Mouse (Mus musculus) MEL (cell line): ENCODE results near the gene Elfn2. TPM values are rescaled to one million over a fixed set of nuclear protein-coding genes. Genes with fewer than 3 reads are reported as not detected.

ENCODE experiments used
- DNase-seq: peaks from one replicate; pipeline ENCODE4 v3.0.0; 2011; ENCODE audit warnings: low read depth, low spot score
- H3K27ac ChIP-seq: 2 replicates; pipeline ENCODE4 v1.5.1; 2012; ENCODE audit warnings: low read depth, mild to moderate bottlenecking, control low read depth, low read length, moderate library complexity; ENCODE audit not compliant: control insufficient read depth
- H3K27me3 ChIP-seq, 2 experiments: fragments of 150-350 bp in 1 of 2; sonication (generic) in 1 of 2; 2 replicates each; pipeline ENCODE4 v1.6.1; 2012; ENCODE audit warnings: low read length in 2 of 2, mild to moderate bottlenecking in 2 of 2, improper control_type of control experiment in 1 of 2, moderate library complexity in 1 of 2; ENCODE audit not compliant: insufficient read depth in 2 of 2, control insufficient read depth in 1 of 2
- H3K36me3 ChIP-seq, 2 experiments: 2 replicates each; pipeline ENCODE4 v1.6.1; 2012 to 2014; ENCODE audit warnings: low read length in 2 of 2, improper control_type of control experiment in 1 of 2, inconsistent platforms in 1 of 2, mild to moderate bottlenecking in 1 of 2; ENCODE audit not compliant: insufficient read depth in 2 of 2, control insufficient read depth in 1 of 2
- H3K4me1 ChIP-seq, 2 experiments: fragments of 150-350 bp in 1 of 2; sonication (generic) in 1 of 2; 2 replicates each; pipeline ENCODE4 v1.6.1; 2012; ENCODE audit warnings: low read length in 2 of 2, improper control_type of control experiment in 1 of 2, mild to moderate bottlenecking in 1 of 2; ENCODE audit not compliant: insufficient read depth in 2 of 2, control insufficient read depth in 1 of 2
- H3K4me3 ChIP-seq, 2 experiments: fragments of 150-350 bp in 1 of 2; sonication (generic) in 1 of 2; 2 replicates each; pipeline ENCODE4 v1.5.1; 2012; ENCODE audit warnings: low read depth in 2 of 2, low read length in 2 of 2, mild to moderate bottlenecking in 2 of 2, moderate library complexity in 2 of 2, control low read depth in 1 of 2, improper control_type of control experiment in 1 of 2; ENCODE audit not compliant: control insufficient read depth in 1 of 2, insufficient read depth in 1 of 2
- H3K79me2 ChIP-seq: 2 replicates; pipeline ENCODE4 v1.6.1; 2012; ENCODE audit warnings: mild to moderate bottlenecking, low read length, moderate library complexity; ENCODE audit not compliant: control insufficient read depth, poor library complexity, insufficient read depth
- H3K9ac ChIP-seq: 2 replicates; pipeline ENCODE4 v1.6.1; 2012; ENCODE audit warnings: low read depth, mild to moderate bottlenecking, control low read depth, low read length, moderate library complexity; ENCODE audit not compliant: control insufficient read depth, poor library complexity, severe bottlenecking
- H3K9me3 ChIP-seq: fragments of 150-350 bp; sonication (generic); replicated peaks from 2 replicates; pipeline ENCODE4 v1.6.1; 2012; ENCODE audit warnings: mild to moderate bottlenecking, low read length, improper control_type of control experiment, moderate library complexity; ENCODE audit not compliant: insufficient read depth
- BHLHE40 ChIP-seq: IDR thresholded peaks from 2 replicates; pipeline ENCODE4 v1.6.1; 2012; ENCODE audit warnings: low read depth, mild to moderate bottlenecking, inconsistent platforms, low read length, improper control_type of control experiment, borderline replicate concordance
- CHD1 ChIP-seq: IDR thresholded peaks from 2 replicates; pipeline ENCODE4 v1.6.1; 2012; ENCODE audit warnings: low read depth, mild to moderate bottlenecking, inconsistent platforms, low read length, improper control_type of control experiment
- CHD2 ChIP-seq: IDR thresholded peaks from 2 replicates; pipeline ENCODE4 v1.6.1; 2011; ENCODE audit warnings: low read length, improper control_type of control experiment
- CTCF ChIP-seq, 3 experiments: IDR thresholded peaks in 2 of 3; conservative IDR thresholded peaks in 1 of 3; 2 replicates each; pipeline ENCODE4 v1.5.1; 2011 to 2012; ENCODE audit warnings: low read length in 3 of 3, low read depth in 2 of 3, mild to moderate bottlenecking in 2 of 3, improper control_type of control experiment in 1 of 3, inconsistent platforms in 1 of 3, mixed read lengths in 1 of 3, moderate library complexity in 1 of 3; ENCODE audit not compliant: control insufficient read depth in 1 of 3, insufficient read depth in 1 of 3, poor library complexity in 1 of 3, severe bottlenecking in 1 of 3
- EP300 ChIP-seq, 2 experiments: IDR thresholded peaks; 2 replicates each; pipeline ENCODE4 v1.6.1; 2011; ENCODE audit warnings: improper control_type of control experiment in 2 of 2, low read length in 2 of 2, low read depth in 1 of 2, mild to moderate bottlenecking in 1 of 2
- ETS1 ChIP-seq: IDR thresholded peaks from 2 replicates; pipeline ENCODE4 v1.6.1; 2012; ENCODE audit warnings: low read depth, mild to moderate bottlenecking, inconsistent platforms, low read length, improper control_type of control experiment, moderate library complexity
- HCFC1 ChIP-seq: IDR thresholded peaks from 2 replicates; pipeline ENCODE4 v1.6.1; 2012; ENCODE audit warnings: low read depth, mild to moderate bottlenecking, inconsistent platforms, low read length, improper control_type of control experiment, moderate library complexity
- JUND ChIP-seq: IDR thresholded peaks from 2 replicates; pipeline ENCODE4 v1.6.1; 2011; ENCODE audit warnings: low read depth, mild to moderate bottlenecking, improper control_type of control experiment, low read length
- KAT2A ChIP-seq: conservative IDR thresholded peaks from 2 replicates; pipeline ENCODE4 v1.6.1; 2012; ENCODE audit warnings: low read depth, low read length, improper control_type of control experiment, inconsistent platforms
- MAZ ChIP-seq: IDR thresholded peaks from 2 replicates; pipeline ENCODE4 v1.6.1; 2012; ENCODE audit warnings: low read depth, mild to moderate bottlenecking, inconsistent platforms, low read length, improper control_type of control experiment
- MXI1 ChIP-seq: IDR thresholded peaks from 2 replicates; pipeline ENCODE4 v1.6.1; 2011; ENCODE audit warnings: mild to moderate bottlenecking, low read depth, low read length, improper control_type of control experiment
- NELFE ChIP-seq: IDR thresholded peaks from 2 replicates; pipeline ENCODE4 v1.6.1; 2011; ENCODE audit warnings: low read depth, low read length, improper control_type of control experiment
- NRF1 ChIP-seq: IDR thresholded peaks from 2 replicates; pipeline ENCODE4 v1.6.1; 2014; ENCODE audit warnings: low read depth, mild to moderate bottlenecking, inconsistent platforms, low read length, improper control_type of control experiment, moderate library complexity; ENCODE audit not compliant: poor library complexity, insufficient read depth, severe bottlenecking
- POLR2A ChIP-seq, 2 experiments: IDR thresholded peaks; 2 replicates each; pipeline ENCODE4 v1.6.1; 2011 to 2012; ENCODE audit warnings: low read length in 2 of 2, mild to moderate bottlenecking in 2 of 2, control low read depth in 1 of 2, improper control_type of control experiment in 1 of 2, low read depth in 1 of 2, moderate library complexity in 1 of 2; ENCODE audit not compliant: control insufficient read depth in 1 of 2, insufficient read depth in 1 of 2, poor library complexity in 1 of 2
- RAD21 ChIP-seq: IDR thresholded peaks from 2 replicates; pipeline ENCODE4 v1.6.1; 2011; ENCODE audit warnings: mild to moderate bottlenecking, low read depth, low read length, improper control_type of control experiment
- SIN3A ChIP-seq: IDR thresholded peaks from 2 replicates; pipeline ENCODE4 v1.6.1; 2012; ENCODE audit warnings: low read length, improper control_type of control experiment, inconsistent platforms
- SMC3 ChIP-seq: IDR thresholded peaks from 2 replicates; pipeline ENCODE4 v1.6.1; 2011; ENCODE audit warnings: low read depth, low read length, improper control_type of control experiment
- TBP ChIP-seq: IDR thresholded peaks from 2 replicates; pipeline ENCODE4 v1.8.0; 2011; ENCODE audit warnings: low read depth, low read length, improper control_type of control experiment
- TCF12 ChIP-seq: IDR thresholded peaks from 2 replicates; pipeline ENCODE4 v1.6.1; 2014; ENCODE audit warnings: low read depth, mild to moderate bottlenecking, inconsistent platforms, low read length, improper control_type of control experiment, moderate library complexity
- ZC3H11A ChIP-seq: IDR thresholded peaks from 2 replicates; pipeline ENCODE4 v1.6.1; 2012; ENCODE audit warnings: low read depth, mild to moderate bottlenecking, inconsistent platforms, low read length, improper control_type of control experiment
- ZKSCAN1 ChIP-seq: IDR thresholded peaks from 2 replicates; pipeline ENCODE4 v1.6.1; 2012; ENCODE audit warnings: low read depth, mild to moderate bottlenecking, inconsistent platforms, low read length, improper control_type of control experiment, moderate library complexity
- polyA plus RNA-seq, 2 experiments: library from polyadenylated mRNA; stranded (reverse) in 1 of 2; unstranded in 1 of 2; fragments of >175 nt in 1 of 2; fragments of >200 nt in 1 of 2; gene quantifications; 2 replicates each; pipeline versions ENCODE4 v1.2.1 to v1.2.4; 2012; ENCODE audit warnings: low replicate concordance in 2 of 2, low read depth in 1 of 2; ENCODE audit not compliant: insufficient read length in 2 of 2, insufficient read depth in 1 of 2, missing spikeins in 1 of 2
- total RNA-seq: library from RNA; depleted of rRNA; stranded (reverse); fragments of 300-350 nt; gene quantifications from 2 replicates; pipeline ENCODE4 v1.2.3, GENCODE M21; 2012

Elfn2 gene
- total and polyA plus RNA-seq, 3 experiments, result 0.04 to 0.15 TPM; not detected in 1

- TF ChIP-seq HCFC1, result no peak
Observed at GRCm38 (mm10) chr15:78720532-78720931, 2.0 kb upstream of the Elfn2 start (continued).

DNA sequence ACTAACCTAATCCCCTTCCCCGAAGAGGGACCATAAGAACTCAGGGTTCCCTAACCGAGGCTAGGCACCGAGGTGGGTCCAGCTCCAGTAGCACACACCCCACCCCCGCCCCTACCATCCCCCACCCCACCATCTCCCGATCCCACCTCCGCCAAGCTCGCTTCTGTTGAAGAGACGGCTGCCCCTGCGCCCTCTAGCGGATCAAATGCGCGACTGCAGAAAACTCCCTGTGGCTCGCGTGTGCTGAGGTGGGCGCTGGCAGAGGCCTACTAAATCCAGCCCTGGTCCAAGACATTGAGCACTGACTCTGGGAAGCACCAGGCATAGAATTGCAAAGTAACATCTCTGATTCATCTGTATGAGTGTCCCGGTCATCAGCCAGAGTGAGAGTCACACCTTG lies 1.5 kb upstream of the Elfn2 start:
- H3K79me2 ChIP-seq, result no peaks in the 10 kb centered on the region
- no peak overlapping the region for H3K9ac ChIP-seq
- TF ChIP-seq CHD2 (no peak), KAT2A (no peak), HCFC1 (no peak), ZC3H11A (peak; percentile 21; the same call in 1 of the 2 replicates), RAD21 (peak; percentile 18; the same call in 1 of the 2 replicates), CHD1 (no peak), SIN3A (no peak), CTCF (IDR thresholded peaks at IDR 0.05 in 2 of 3, conservative IDR thresholded peaks at IDR 0.05 in 1 of 3; ENCODE audit: control insufficient read depth in 1 of 3, insufficient read depth in 1 of 3, low read depth in 2 of 3, low read length in 3 of 3, poor library complexity in 1 of 3, severe bottlenecking in 1 of 3) (peak; percentile 57 to 95 (median 72)), SMC3 (peak; percentile 52)
- no peak overlapping the region; the same call in 1 of the 2 replicates for H3K27ac ChIP-seq
- H3K27me3 ChIP-seq, result peaks cover 0 to 2% of the 10 kb centered on the region in 2 experiments; a peak in 1 of 4 replicates
- peaks cover 0 to 3% of the 10 kb centered on the region in 2 experiments; a peak in 1 of 4 replicates for H3K36me3 ChIP-seq
- H3K4me3 ChIP-seq, result no peak overlapping the region
- peaks cover 0 to 13% of the 10 kb centered on the region in 2 experiments; a peak in 2 of 4 replicates for H3K4me1 ChIP-seq
- H3K9me3 ChIP-seq, result no peaks in the 10 kb centered on the region
- DNase-seq, result peak; percentile 67

DNA sequence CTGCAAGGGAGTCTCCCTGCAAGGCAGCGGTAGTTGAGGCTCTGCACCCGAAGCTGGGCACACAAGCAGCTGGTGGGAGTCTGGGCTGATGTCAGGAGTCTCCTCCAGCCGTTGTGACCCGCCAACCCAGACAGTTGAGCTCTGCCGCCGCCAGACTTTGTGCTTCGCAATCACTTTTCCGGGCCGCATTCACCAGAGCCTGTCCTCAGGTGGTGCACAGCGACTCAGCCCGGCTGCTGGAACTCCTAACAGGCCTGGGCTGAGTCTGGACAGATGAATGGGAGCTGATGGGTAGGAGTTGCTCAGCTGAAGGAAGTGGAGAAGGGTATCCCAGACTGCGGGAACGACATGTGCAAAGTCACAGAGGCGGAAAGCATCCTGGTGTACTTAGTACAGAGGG lies 845 bp upstream of the Elfn2 start:
- no peak for TF ChIP-seq SMC3
- TF ChIP-seq, all 39 proteins: peak for 0
- Histone ChIP-seq H3K27me3 (peaks cover 0 to under 1% of the 10 kb centered on the region in 2 experiments; a peak in 1 of 4 replicates), H3K9me3 (no peaks in the 10 kb centered on the region), H3K36me3 (peaks cover 0 to 3% of the 10 kb centered on the region in 2 experiments; a peak in 1 of 4 replicates), H3K9ac (no peak overlapping the region), H3K79me2 (no peaks in the 10 kb centered on the region), H3K4me1 (peaks cover 0 to 13% of the 10 kb centered on the region in 2 experiments; a peak in 2 of 4 replicates), H3K4me3 (no peak overlapping the region), H3K27ac (no peak overlapping the region)
- no peak for DNase-seq

- no peak overlapping the region for H3K9ac ChIP-seq
- H3K9me3 ChIP-seq, result no peaks in the 10 kb centered on the region
- peaks cover 0 to 3% of the 10 kb centered on the region in 2 experiments; a peak in 1 of 4 replicates for H3K36me3 ChIP-seq
- no peaks in the 10 kb centered on the region for H3K27me3 ChIP-seq
- TF ChIP-seq TBP (no peak), POLR2A (IDR thresholded peaks at IDR 0.05; ENCODE audit: control insufficient read depth in 1 of 2, insufficient read depth in 1 of 2, low read depth in 1 of 2, low read length in 2 of 2, poor library complexity in 1 of 2) (no peak), MXI1 (no peak), KAT2A (no peak), TCF12 (no peak), CHD1 (no peak), ZKSCAN1 (no peak), ETS1 (no peak), NELFE (no peak), BHLHE40 (no peak), CHD2 (no peak), SMC3 (no peak), ZC3H11A (no peak), MAZ (no peak), HCFC1 (no peak), NRF1 (no peak), EP300 (IDR thresholded peaks at IDR 0.05; ENCODE audit: low read depth in 1 of 2, low read length in 2 of 2) (no peak), JUND (no peak)
- no peaks in the 10 kb centered on the region for H3K79me2 ChIP-seq
- H3K27ac ChIP-seq, result no peak overlapping the region
- no peak overlapping the region for H3K4me3 ChIP-seq
- no peak for DNase-seq
- peaks cover 0 to 13% of the 10 kb centered on the region in 2 experiments; a peak in 2 of 4 replicates for H3K4me1 ChIP-seq
Observed at GRCm38 (mm10) chr15:78716936-78717335, 1.6 kb downstream of the Elfn2 start.
